Mouse (Mus musculus) kidney, adult 18-20 months (tissue): ENCODE measurements around the gene Zfp768.

Source experiments
- DNase-seq: peaks from one replicate; pipeline ENCODE4 v3.0.0; 2021

Zfp768 gene

GRCm38 (mm10) chr7:127296098-127296497 lies 49.3 kb downstream of the Zfp768 start, which contains the start of gene Itgal:
Gene Itgal (plus strand): TSS chr7:127296260.
- DNase-seq: no peak
